Mouse (Mus musculus) thymus, postnatal 25 days (tissue): ENCODE measurements around the gene Smap2.

Source experiments
- DNase-seq: peaks from one replicate; pipeline ENCODE4 v3.0.0; 2022

Smap2 gene

DNA sequence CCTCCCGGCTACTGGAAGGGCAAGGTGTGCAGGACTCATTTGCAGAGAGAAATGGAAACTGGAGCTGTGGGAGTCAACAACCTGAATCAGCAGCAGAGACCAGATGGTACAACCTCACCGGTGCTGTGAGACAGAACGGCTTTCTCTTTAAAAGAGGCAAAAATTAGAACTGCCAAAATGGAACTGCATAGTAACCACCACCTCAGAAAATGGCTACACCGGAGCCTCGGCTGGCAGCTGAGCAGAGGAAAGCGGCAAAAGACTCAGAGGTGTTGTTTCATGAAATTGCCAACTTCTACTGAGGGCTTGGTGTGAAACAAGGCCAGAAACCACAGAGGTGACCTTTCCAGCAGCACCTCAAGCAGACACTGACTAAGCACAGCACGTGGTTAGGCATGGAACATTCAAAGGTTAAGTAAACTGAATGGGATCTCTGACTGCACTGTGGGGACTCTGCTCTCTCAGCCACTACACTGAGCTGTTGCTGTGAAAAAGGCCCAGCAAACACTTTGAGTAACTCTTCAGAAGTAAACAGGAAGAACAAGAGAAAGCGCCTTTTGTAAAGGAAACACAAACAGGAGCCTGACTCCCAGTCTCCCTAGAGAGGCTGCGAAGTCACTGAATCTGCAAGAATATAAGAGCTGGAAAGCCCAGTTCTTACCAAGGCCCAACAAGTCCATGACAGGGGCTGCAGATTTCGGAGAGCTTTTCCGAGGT is 42.2 kb downstream of the Smap2 start:
- DNase-seq, result peak; percentile 68

DNA sequence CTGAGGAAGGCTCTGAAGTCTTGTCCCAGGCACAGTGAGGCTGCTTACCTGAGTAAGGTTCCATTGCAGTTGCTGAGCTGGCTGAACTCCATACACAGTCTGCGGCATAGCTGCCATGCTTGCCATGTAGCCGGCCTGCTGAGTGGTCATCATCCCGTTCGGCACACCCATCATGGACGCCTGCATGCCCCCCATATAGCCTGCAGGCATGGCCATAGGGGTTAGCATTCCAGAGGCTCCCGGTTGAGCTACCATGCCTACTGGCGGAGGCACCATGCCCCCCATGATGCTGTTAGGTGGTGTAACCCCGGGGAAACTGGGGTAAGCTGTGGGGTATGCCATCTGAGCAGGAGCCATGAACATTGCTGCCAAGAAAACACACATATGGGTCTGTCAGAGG is 45.2 kb downstream of the Smap2 start:
- DNase-seq, result no peak

DNA sequence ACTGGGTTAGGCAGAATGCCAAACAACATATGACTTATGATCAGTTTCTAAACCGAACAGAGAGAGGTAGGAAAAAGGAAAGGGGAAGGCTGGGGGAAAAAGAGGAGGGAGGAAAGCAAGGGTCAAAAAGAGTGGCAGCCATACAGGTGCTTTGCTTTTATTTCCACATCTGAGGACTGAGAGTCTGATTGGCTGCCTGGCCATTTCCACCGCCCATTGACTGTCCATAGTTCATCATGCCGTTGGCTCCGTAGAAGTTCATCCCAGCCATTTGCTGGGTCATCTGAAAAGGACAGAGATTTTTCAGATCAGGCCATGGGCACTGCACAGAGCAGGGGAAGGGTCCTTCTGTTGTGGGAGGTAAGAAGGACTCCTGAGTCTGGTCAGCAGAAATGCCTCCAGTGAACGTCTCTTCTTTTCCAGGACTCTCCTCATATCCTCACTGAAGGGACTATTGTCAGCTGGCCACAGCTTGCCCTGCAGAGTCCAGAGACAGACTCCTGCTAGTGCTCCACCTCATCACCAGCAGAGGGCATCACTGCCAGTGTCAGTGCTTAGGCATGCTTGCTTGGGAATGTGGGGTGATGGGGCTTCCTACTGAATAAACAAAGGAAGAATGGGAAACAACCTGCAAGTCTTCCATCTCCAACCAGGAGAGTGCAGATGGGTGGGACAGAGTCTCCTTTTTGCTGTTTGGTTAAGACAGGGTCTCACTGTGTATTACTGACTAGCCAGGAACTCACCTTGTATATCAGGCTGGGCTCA is 47.5 kb downstream of the Smap2 start:
- peak; percentile 50 for DNase-seq

GRCm38 (mm10) chr4:120968486-120968885 is 48.6 kb downstream of the Smap2 start:
- DNase-seq, result no peak

DNA sequence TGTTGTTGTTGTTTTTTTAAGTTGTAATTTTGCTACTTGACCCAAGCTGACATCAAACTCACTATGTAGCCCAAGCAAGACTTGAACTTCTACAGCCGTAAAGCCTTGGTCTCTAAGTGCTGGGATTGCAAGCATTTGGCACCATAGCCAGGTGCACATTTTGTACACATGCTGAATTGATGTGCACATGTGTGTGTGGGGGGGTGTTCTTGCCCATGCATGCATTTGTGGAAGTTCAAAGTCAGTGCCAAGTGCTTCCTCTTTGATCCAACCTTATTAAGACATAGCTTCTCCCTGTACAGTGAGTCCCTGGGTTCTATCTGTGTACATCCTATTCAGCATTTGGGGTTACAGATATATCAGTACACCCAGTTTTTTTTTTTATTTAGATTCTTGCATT is 61.5 kb downstream of the Smap2 start:
- no peak for DNase-seq

DNA sequence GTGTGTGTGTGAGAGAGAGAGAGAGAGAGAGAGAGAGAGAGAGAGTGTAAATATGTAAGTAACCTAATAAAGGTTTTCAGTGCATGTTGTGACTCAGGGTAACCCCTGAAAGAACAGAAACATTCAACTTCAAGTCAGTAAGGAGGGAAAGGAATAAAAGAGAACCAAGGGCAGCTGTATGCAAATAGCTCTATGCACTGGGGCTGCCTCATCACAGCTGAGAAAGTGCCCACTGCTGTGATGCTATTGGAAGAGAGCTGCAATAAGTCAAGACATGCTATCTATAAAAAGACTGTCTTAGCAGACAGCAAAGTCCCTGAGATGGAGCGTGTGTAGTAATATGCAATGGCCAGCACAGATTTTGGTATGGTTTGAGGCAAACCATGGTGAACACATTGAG is 63.4 kb downstream of the Smap2 start:
- DNase-seq, result no peak

- DNase-seq, result no peak
These were observed 64.0 kb downstream of the Smap2 start for GRCm38 (mm10) chr4:120953038-120953437.

DNA sequence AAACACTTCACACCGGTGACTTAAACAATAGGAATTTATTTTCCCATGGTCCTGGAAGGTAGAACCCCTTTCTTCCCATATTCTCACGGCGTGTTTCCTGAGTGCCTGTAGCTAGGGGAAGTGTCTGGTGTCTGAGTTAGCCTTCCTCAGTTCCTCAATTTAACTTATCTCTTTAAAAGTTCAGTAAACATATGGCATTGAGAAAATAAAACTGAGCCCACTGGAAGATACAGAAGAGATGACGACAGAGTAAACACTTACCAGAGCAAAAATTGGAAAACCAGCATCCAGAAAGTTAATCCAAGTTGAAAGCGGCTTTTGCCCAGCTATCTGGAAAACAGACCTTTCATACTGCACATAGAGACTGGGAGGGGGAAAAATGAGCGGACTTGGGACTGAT is 64.9 kb downstream of the Smap2 start:
- DNase-seq, result peak; percentile 20

DNA sequence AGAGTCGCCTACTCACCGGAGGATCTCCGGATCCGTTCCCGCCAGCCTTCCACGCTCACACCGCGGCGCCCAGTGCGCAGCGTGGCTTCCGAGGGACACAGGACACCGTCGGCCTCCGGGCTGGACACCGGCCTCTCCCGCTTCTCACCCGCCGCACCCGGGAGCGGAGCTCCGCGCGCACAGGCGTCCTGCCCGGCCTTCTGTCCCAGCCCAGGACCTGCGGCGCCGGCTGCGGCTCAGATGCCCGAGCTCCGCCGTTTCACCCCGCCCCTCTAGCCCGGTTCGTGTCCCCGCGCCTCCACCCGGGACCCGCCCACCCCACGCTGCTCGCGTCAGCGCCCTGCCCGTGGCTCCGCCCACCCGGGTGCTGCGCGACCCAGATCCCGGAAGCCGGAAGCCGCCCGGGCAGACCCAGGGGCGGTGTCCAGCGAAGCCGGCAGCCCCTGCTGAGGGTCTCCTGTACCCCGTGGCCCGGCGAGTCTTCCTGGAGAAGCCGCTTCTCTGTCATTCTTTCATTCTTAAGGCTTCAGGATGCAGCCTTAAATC is 65.5 kb downstream of the Smap2 start, which contains the start of gene Zfp69:
Gene Zfp69, minus strand, starts transcription at position 272 of the 546 bp plus-strand sequence.
- peak; percentile 92 for DNase-seq

GRCm38 (mm10) chr4:120950763-120951427 is 66.2 kb downstream of the Smap2 start:
- DNase-seq, result peak; percentile 16

DNA sequence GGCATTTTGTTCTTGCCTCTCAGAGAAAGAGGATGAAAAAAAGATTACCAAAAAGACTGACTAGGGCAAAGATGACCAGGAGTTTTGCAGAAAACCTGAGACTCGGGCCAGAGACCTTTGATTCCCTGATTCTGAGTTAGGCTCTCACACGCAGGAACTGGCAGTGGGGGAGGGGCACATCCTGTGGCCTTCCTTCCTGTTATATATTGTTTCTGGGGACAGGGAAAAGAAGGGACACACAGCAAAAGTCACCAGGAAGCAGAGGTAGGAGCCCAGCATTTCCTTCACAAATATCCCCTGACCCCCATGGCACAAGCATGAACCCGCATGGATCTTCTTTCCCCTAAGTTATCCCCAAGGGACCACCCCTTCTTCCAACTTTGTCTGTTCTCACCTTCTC is 68.1 kb downstream of the Smap2 start:
- peak; percentile 20 for DNase-seq

GRCm38 (mm10) chr4:120935006-120935405 is 82.0 kb downstream of the Smap2 start:
- no peak for DNase-seq

DNA sequence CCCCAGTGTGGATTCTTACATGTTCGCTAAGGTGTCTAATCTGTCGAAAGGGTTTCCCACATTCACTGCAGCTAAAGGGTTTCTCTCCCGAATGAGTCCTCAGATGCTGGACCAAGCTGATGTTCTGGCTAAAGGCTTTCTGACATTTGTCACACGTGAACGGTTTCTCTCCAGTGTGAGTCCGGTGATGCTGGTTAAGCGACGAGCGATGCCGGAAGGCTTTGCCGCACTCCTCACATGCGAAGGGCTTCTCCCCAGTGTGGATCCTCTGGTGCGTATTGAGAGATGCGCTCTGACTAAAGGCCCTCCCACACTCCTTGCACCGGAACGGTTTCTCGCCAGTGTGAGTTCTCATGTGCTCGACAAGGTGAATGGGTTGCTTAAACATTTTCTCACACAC is 86.3 kb downstream of the Smap2 start:
- no peak for DNase-seq

GRCm38 (mm10) chr4:120928686-120929085 is 88.4 kb downstream of the Smap2 start:
- no peak for DNase-seq

DNA sequence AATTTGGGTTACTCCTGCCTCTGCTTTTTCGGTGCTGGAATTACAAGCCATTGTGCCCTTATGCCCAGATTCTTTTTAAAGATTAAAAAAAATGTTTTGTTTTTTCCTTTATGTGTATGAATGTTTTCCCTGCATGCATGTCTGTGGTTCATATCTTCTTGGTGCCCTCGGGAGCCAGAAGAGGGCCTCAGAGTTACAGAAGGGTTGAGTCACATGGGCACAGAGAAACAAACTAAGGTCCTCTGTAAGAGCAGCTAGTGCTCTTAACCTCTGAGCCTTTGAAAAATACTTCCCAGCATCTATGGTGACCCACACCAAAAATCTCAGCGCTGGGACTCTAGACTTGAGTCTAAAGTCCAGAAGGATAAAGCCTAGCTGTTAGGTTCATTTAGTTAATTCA is 91.7 kb downstream of the Smap2 start:
- peak; percentile 64 for DNase-seq

GRCm38 (mm10) chr4:120924554-120925299 is 92.3 kb downstream of the Smap2 start, which contains the start of gene Exo5:
TSS of gene Exo5 (minus strand) at chr4:120925017.
- DNase-seq, result peak; percentile 94

- DNase-seq, result no peak
These were observed 95.6 kb downstream of the Smap2 start for GRCm38 (mm10) chr4:120921461-120921860.
